Mouse (Mus musculus): ENCODE results near the gene Lpcat1.

DNA sequence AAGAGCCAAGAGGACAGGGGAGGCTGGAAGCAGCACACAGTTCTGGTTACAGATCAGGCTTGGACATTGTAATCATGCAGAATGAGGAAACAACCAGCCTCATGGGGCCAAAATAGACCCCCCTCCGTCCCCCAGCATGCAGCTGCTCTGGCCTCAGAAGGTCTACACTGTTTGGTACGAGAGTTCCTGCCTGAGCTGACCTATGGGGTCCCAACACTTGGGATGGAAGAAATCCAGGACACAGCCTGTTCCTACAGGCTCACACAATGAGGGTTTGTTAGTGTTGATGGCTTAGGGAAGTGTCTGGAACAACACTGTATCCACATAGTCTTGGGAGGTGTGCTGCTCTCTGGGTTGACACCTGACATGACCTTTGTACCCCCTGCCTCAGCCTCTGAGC, 18.8 kb upstream of the Lpcat1 start:
- TF ChIP-seq CTCF (IDR thresholded peaks at IDR 0.05; ENCODE audit: low read depth) (no peak), EP300 (IDR thresholded peaks at IDR 0.05; ENCODE audit: low read depth) (no peak)
